Mouse (Mus musculus): ENCODE data around the gene Coa5. TPM values are rescaled to one million over a fixed set of nuclear protein-coding genes. Genes with fewer than 3 reads are reported as not detected.

Gene Coa5
- total and polyA plus RNA-seq, 3 experiments, result 43.8 to 79.8 (median 62.8) TPM

DNA sequence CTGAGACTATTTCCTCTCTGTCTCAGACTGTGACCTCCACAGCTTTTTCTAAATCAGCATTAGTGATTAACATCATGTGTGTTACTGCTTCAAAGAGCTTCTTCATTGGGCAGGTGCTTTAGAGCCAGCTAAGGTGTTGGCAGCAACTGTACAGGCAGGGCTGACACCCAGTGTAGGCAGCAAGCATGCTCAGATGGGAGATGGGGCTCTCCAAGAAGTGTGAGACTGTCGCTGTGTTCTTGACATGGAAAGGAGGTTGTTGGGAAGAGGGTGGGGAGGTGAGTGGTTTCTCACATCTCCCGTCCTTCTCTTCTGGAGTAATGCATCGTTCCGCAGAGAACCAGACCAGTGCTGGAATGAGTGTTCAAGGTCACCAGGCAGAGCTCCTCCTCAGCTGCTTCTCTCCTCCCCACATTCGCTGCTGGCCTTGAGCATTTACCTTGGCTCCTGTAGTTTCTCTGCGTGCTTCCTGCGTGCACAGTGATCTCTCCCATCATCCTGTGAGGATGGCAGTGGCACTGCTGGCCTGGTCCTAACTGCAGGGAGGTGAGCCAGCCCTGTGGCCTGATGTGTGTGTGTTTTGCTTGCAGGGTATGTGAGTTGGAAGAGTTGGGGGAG lies 61.0 kb downstream of the Coa5 start:
- TF ChIP-seq UBTF (IDR thresholded peaks at IDR 0.05; ENCODE audit: low read depth, low read length) (no peak), SIN3A (IDR thresholded peaks at IDR 0.05; ENCODE audit: low read length) (no peak), TBP (conservative IDR thresholded peaks at IDR 0.05; ENCODE audit: low read depth, low read length) (no peak), JUN (IDR thresholded peaks at IDR 0.05; ENCODE audit: insufficient read depth, low read depth, low read length) (no peak), USF1 (IDR thresholded peaks at IDR 0.05; ENCODE audit: low read depth, low read length) (no peak), CHD1 (IDR thresholded peaks at IDR 0.05; ENCODE audit: low read depth, low read length) (no peak), KAT2A (IDR thresholded peaks at IDR 0.05; ENCODE audit: insufficient replicate concordance, low read length) (no peak)
- Histone ChIP-seq H3K4me1 (ENCODE audit: control insufficient read depth in 1 of 2, insufficient read depth in 2 of 2) (peaks cover 6 to 16% of the 10 kb centered on the region in 2 experiments), H3K9ac (ENCODE audit: insufficient read depth, low read depth) (no peak overlapping the region), H3K4me2 (ENCODE audit: insufficient read depth, low read depth, poor library complexity, severe bottlenecking) (no peak overlapping the region), H3K27ac (ENCODE audit: insufficient read depth, low read depth) (no peak overlapping the region), H3K79me2 (replicated peaks; ENCODE audit: control insufficient read depth, extremely low read depth, insufficient read depth, poor library complexity, severe bottlenecking) (no peaks in the 10 kb centered on the region), H3K9me3 (replicated peaks; ENCODE audit: low read length) (no peaks in the 10 kb centered on the region), H3K36me3 (replicated peaks in 1 of 2; ENCODE audit: control insufficient read depth in 1 of 2, insufficient read depth in 1 of 2, low read length in 1 of 2) (peaks cover 41 to 71% of the 10 kb centered on the region in 2 experiments), H3K4me3 (replicated peaks in 1 of 3; ENCODE audit: low read depth in 2 of 3, low read length in 2 of 3, poor library complexity in 1 of 3) (no peak overlapping the region), H3K27me3 (replicated peaks) (no peaks in the 10 kb centered on the region)
- in situ Hi-C loops (cut with MboI; ENCODE audit: low pct_ligation_motif_present, low pct_unique_long_range_greater_than_20kb, low sequenced_read_pairs), result no loop called here
- DNase-seq (ENCODE audit: extremely low read depth), result no peak
- dilution Hi-C loops (cut with MboI; ENCODE audit: extremely low pct_ligation_motif_present, extremely low pct_unique_long_range_greater_than_20kb, low sequenced_read_pairs), result no loop called here

GRCm38 (mm10) chr1:37368125-37368524 lies 61.8 kb downstream of the Coa5 start:
- no peak overlapping the region for H3K4me3 ChIP-seq (replicated peaks in 1 of 3; ENCODE audit: low read depth in 2 of 3, low read length in 2 of 3, poor library complexity in 1 of 3)
- no peak overlapping the region for H3K27ac ChIP-seq (ENCODE audit: insufficient read depth, low read depth)
- dilution Hi-C loops (cut with MboI; ENCODE audit: extremely low pct_ligation_motif_present, extremely low pct_unique_long_range_greater_than_20kb, low sequenced_read_pairs) (no loop called here), in situ Hi-C loops (cut with MboI; ENCODE audit: low pct_ligation_motif_present, low pct_unique_long_range_greater_than_20kb, low sequenced_read_pairs) (no loop called here)
- peaks cover 2 to 12% of the 10 kb centered on the region in 2 experiments; a peak in 2 of 4 replicates for H3K4me1 ChIP-seq (ENCODE audit: control insufficient read depth in 1 of 2, insufficient read depth in 2 of 2)
- H3K9me3 ChIP-seq (replicated peaks; ENCODE audit: low read length), result no peaks in the 10 kb centered on the region
- H3K9ac ChIP-seq (ENCODE audit: insufficient read depth, low read depth), result no peak overlapping the region
- H3K27me3 ChIP-seq (replicated peaks), result no peaks in the 10 kb centered on the region
- DNase-seq (ENCODE audit: extremely low read depth), result no peak
- peaks cover 41 to 66% of the 10 kb centered on the region in 2 experiments for H3K36me3 ChIP-seq (replicated peaks in 1 of 2; ENCODE audit: control insufficient read depth in 1 of 2, insufficient read depth in 1 of 2, low read length in 1 of 2)
- no peak for TF ChIP-seq MAFK (IDR thresholded peaks at IDR 0.05; ENCODE audit: insufficient replicate concordance, low read length)
- TF ChIP-seq TCF12 (IDR thresholded peaks at IDR 0.05; ENCODE audit: low read depth, low read length), result no peak
- TF ChIP-seq CHD2 (IDR thresholded peaks at IDR 0.05; ENCODE audit: low read length), result no peak
- TF ChIP-seq NRF1 (IDR thresholded peaks at IDR 0.05; ENCODE audit: low read depth, low read length), result no peak
- TF ChIP-seq SIN3A (IDR thresholded peaks at IDR 0.05; ENCODE audit: low read length), result no peak
- TF ChIP-seq CTCF (conservative IDR thresholded peaks at IDR 0.05 in 1 of 2, IDR thresholded peaks at IDR 0.05 in 1 of 2; ENCODE audit: low read depth in 2 of 2, low read length in 2 of 2), result no peak
- no peak for TF ChIP-seq HCFC1 (IDR thresholded peaks at IDR 0.05; ENCODE audit: low read depth, low read length)
- no peak for TF ChIP-seq IRF4 (IDR thresholded peaks at IDR 0.05; ENCODE audit: low read depth, low read length)
- no peak for TF ChIP-seq KAT2A (IDR thresholded peaks at IDR 0.05; ENCODE audit: insufficient replicate concordance, low read length)
- TF ChIP-seq GABPA (IDR thresholded peaks at IDR 0.05; ENCODE audit: insufficient replicate concordance, low read depth, low read length), result no peak
- no peak for TF ChIP-seq ELF1 (IDR thresholded peaks at IDR 0.05; ENCODE audit: low read depth, low read length)
- TF ChIP-seq ETS1 (conservative IDR thresholded peaks at IDR 0.05; ENCODE audit: low read depth, low read length), result no peak
- no peak for TF ChIP-seq ZKSCAN1 (IDR thresholded peaks at IDR 0.05; ENCODE audit: borderline replicate concordance, low read depth, low read length)
- TF ChIP-seq MXI1 (IDR thresholded peaks at IDR 0.05; ENCODE audit: low read depth, low read length), result no peak
- TF ChIP-seq ZNF384 (IDR thresholded peaks at IDR 0.05; ENCODE audit: low read depth, low read length), result no peak
- TF ChIP-seq POLR2AphosphoS2 (IDR thresholded peaks at IDR 0.05; ENCODE audit: low read depth, low read length), result no peak
- TF ChIP-seq USF1 (IDR thresholded peaks at IDR 0.05; ENCODE audit: low read depth, low read length), result no peak
- TF ChIP-seq SMC3 (IDR thresholded peaks at IDR 0.05; ENCODE audit: low read depth, low read length), result no peak
- H3K79me2 ChIP-seq (replicated peaks; ENCODE audit: control insufficient read depth, extremely low read depth, insufficient read depth, poor library complexity, severe bottlenecking), result no peaks in the 10 kb centered on the region
- H3K4me2 ChIP-seq (ENCODE audit: insufficient read depth, low read depth, poor library complexity, severe bottlenecking), result no peak overlapping the region
